Mouse (Mus musculus): ENCODE results near the gene Troap.

The Troap gene

GRCm38 (mm10) chr15:99114312-99115064, 40.1 kb downstream of the Troap start:
- DNase-seq (ENCODE audit: low spot score in 2 of 2), result no peak

GRCm38 (mm10) chr15:99115065-99115423, 40.7 kb downstream of the Troap start:
- DNase-seq (ENCODE audit: low spot score in 2 of 2), result no peak

GRCm38 (mm10) chr15:99116539-99116938, 42.2 kb downstream of the Troap start:
- no peak for DNase-seq (ENCODE audit: low spot score in 2 of 2)

GRCm38 (mm10) chr15:99120814-99121213, 46.4 kb downstream of the Troap start:
- no peak for DNase-seq (ENCODE audit: low spot score in 2 of 2)

- no peak for DNase-seq (ENCODE audit: low spot score in 2 of 2)
Observed at GRCm38 (mm10) chr15:99122642-99123041, 48.3 kb downstream of the Troap start.

- DNase-seq (ENCODE audit: low spot score in 2 of 2), result no peak
Observed at GRCm38 (mm10) chr15:99125711-99126080, 51.3 kb downstream of the Troap start, which contains the start of gene Spats2. Gene Spats2 (plus strand): TSS chr15:99125916.

- DNase-seq (ENCODE audit: low spot score in 2 of 2), result no peak
Observed at GRCm38 (mm10) chr15:99126081-99126815, 51.9 kb downstream of the Troap start.

GRCm38 (mm10) chr15:99126816-99127365, 52.5 kb downstream of the Troap start:
- no peak for DNase-seq (ENCODE audit: low spot score in 2 of 2)

- DNase-seq (ENCODE audit: low spot score in 2 of 2), result no peak
Observed at GRCm38 (mm10) chr15:99127851-99128522, 53.6 kb downstream of the Troap start.

GRCm38 (mm10) chr15:99129441-99129840, 55.1 kb downstream of the Troap start:
- no peak for DNase-seq (ENCODE audit: low spot score in 2 of 2)

GRCm38 (mm10) chr15:99129956-99130910, 55.9 kb downstream of the Troap start:
- DNase-seq (ENCODE audit: low spot score in 2 of 2), result no peak

All from natural killer cell, adult 2 months (primary cell).